Mouse (Mus musculus) limb, embryonic 12.5 days (tissue): ENCODE measurements around the gene Phactr1. TPM values are rescaled to one million over a fixed set of nuclear protein-coding genes. Genes with fewer than 3 reads are reported as not detected.

Experiments used
- ATAC-seq: fragments of 200-750 bp; cut with Nextera tagmentation; 2 replicates; pipeline ENCODE4 v1.8.0; 2017; ENCODE audit warnings: low read depth, moderate TSS enrichment; ENCODE audit not compliant: insufficient number of reproducible peaks, insufficient read depth, low FRiP score, low TSS enrichment
- H3K27ac ChIP-seq: fragments of 300-500 bp; sonication (generic); 2 replicates; pipeline ENCODE4 v1.5.1; 2016; ENCODE audit warnings: mild to moderate bottlenecking, moderate library complexity
- H3K27me3 ChIP-seq: fragments of 300-500 bp; sonication (generic); 2 replicates; pipeline ENCODE4 v1.6.1; 2016; ENCODE audit warnings: mild to moderate bottlenecking, moderate library complexity
- H3K36me3 ChIP-seq: fragments of 300-500 bp; sonication (generic); 2 replicates; pipeline ENCODE4 v1.6.1; 2016; ENCODE audit warnings: mild to moderate bottlenecking, moderate library complexity
- H3K4me1 ChIP-seq: fragments of 300-500 bp; sonication (generic); replicated peaks from 2 replicates; pipeline ENCODE4 v1.6.1; 2016
- H3K4me2 ChIP-seq: fragments of 300-500 bp; sonication (generic); 2 replicates; pipeline ENCODE4 v1.6.1; 2016; ENCODE audit warnings: mild to moderate bottlenecking, moderate library complexity
- H3K4me3 ChIP-seq: fragments of 300-500 bp; sonication (generic); replicated peaks from 2 replicates; pipeline ENCODE4 v1.5.1; 2016; ENCODE audit warnings: mild to moderate bottlenecking
- H3K9ac ChIP-seq: fragments of 300-500 bp; sonication (generic); replicated peaks from 2 replicates; pipeline ENCODE4 v1.6.1; 2016; ENCODE audit warnings: mild to moderate bottlenecking, moderate library complexity
- H3K9me3 ChIP-seq: fragments of 300-500 bp; sonication (generic); 2 replicates; pipeline ENCODE4 v1.6.1; 2016; ENCODE audit warnings: mild to moderate bottlenecking, moderate library complexity
- WGBS: fragments of 180-500 bp; shearing (Covaris S2); methylation state at CpG from one replicate; pipeline ENCODE4 v1.1.7; 2016; 5-methylcytosine and 5-hydroxymethylcytosine counted together
- polyA plus RNA-seq: library from polyadenylated mRNA; unstranded; fragments of >200 nt; fragmentation: Nextera tagmentation; extraction: Ambion mirVana; gene quantifications from 2 replicates; pipeline ENCODE4 v1.2.1, GENCODE M21; 2016

The Phactr1 gene
- polyA plus RNA-seq, 1 experiment from 2014 or later = 6.8 TPM

- Histone ChIP-seq H3K36me3 (no peaks in the 10 kb centered on the region), H3K9me3 (no peaks in the 10 kb centered on the region), H3K27me3 (peaks cover 36% of the 10 kb centered on the region), H3K4me3 (no peak overlapping the region), H3K9ac (no peak overlapping the region), H3K27ac (no peak overlapping the region), H3K4me1 (peaks cover 6% of the 10 kb centered on the region), H3K4me2 (no peak overlapping the region)
- 53% methylated on average over 2 of the region's 2 CpGs for WGBS
- no peak for ATAC-seq
Measured at GRCm38 (mm10) chr13:42711510-42711909, 31.1 kb downstream of the Phactr1 start.

GRCm38 (mm10) chr13:42719401-42719800 lies 39.0 kb downstream of the Phactr1 start:
- H3K4me1 ChIP-seq = peaks cover 3% of the 10 kb centered on the region; the same call in 1 of the 2 replicates
- H3K9me3 ChIP-seq = no peaks in the 10 kb centered on the region
- ATAC-seq = no peak
- H3K27me3 ChIP-seq = no peaks in the 10 kb centered on the region
- H3K27ac ChIP-seq = no peak overlapping the region
- WGBS = 16% methylated on average over 9 of the region's 9 CpGs
- no peak overlapping the region for H3K4me3 ChIP-seq
- no peak overlapping the region for H3K4me2 ChIP-seq
- H3K9ac ChIP-seq = no peak overlapping the region
- no peaks in the 10 kb centered on the region for H3K36me3 ChIP-seq

DNA sequence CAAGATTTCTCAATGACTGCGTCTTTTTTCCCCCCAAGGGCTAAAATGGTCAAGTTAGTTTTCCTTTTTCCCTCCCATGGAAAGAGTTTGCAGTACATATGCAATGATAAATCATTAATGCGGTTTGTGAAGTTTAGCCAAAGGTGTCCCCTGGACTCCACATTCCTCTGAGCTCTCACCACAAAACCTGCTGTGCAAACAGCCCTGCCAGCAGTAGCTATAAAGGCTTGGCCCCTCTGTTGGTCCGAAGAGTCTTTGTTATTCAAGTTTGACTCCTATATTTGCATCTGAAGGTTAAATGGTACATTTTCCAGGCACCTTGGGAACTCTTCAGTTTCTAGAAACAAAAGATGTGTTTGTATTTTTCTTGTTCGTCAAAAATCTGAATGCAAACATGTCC lies 39.7 kb downstream of the Phactr1 start:
- H3K9me3 ChIP-seq = no peaks in the 10 kb centered on the region
- H3K36me3 ChIP-seq = no peaks in the 10 kb centered on the region
- WGBS = 39% methylated on average over 4 of the region's 4 CpGs
- no peak overlapping the region for H3K4me3 ChIP-seq
- no peaks in the 10 kb centered on the region for H3K27me3 ChIP-seq
- no peak overlapping the region for H3K4me2 ChIP-seq
- no peak overlapping the region for H3K27ac ChIP-seq
- H3K9ac ChIP-seq = no peak overlapping the region
- ATAC-seq = no peak
- peaks cover 3% of the 10 kb centered on the region; the same call in 1 of the 2 replicates for H3K4me1 ChIP-seq

- H3K27me3 ChIP-seq = no peaks in the 10 kb centered on the region
- H3K4me3 ChIP-seq = no peak overlapping the region
- no peak overlapping the region for H3K9ac ChIP-seq
- no peak for ATAC-seq
- peaks cover 3% of the 10 kb centered on the region; the same call in 1 of the 2 replicates for H3K4me1 ChIP-seq
- WGBS = 14% methylated on average over 1 of the region's 1 CpGs
- no peaks in the 10 kb centered on the region for H3K36me3 ChIP-seq
- no peak overlapping the region for H3K4me2 ChIP-seq
- H3K9me3 ChIP-seq = no peaks in the 10 kb centered on the region
- no peak overlapping the region for H3K27ac ChIP-seq
Measured at GRCm38 (mm10) chr13:42720648-42721047, 40.2 kb downstream of the Phactr1 start.

DNA sequence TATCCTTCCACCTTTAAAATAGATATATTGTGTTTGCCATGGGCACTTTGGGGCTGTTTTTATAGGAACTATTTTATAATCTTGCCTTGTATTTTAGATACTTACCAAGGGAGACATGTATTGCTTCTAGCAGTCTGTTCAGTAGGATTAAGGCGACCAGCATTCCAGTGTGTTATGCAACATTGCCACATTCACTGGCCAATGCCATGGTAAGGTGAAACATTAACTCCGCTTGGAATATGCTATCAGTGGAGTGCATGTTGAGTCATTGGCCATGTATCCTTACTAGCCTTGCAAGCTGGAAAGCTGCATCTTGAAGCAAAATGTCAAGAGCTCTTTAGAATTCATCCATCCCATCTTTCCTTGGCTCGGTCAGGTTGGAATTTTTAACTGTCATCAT lies 43.6 kb downstream of the Phactr1 start:
- Histone ChIP-seq H3K36me3 (no peaks in the 10 kb centered on the region), H3K27ac (no peak overlapping the region), H3K27me3 (no peaks in the 10 kb centered on the region), H3K9me3 (no peaks in the 10 kb centered on the region), H3K9ac (no peak overlapping the region), H3K4me1 (peaks cover 3% of the 10 kb centered on the region; the same call in 1 of the 2 replicates), H3K4me3 (no peak overlapping the region), H3K4me2 (no peak overlapping the region)
- 91% methylated on average over 3 of the region's 3 CpGs for WGBS
- no peak for ATAC-seq

GRCm38 (mm10) chr13:42725709-42726231 lies 45.3 kb downstream of the Phactr1 start:
- ATAC-seq = no peak
- Histone ChIP-seq H3K4me2 (no peak overlapping the region), H3K27ac (no peak overlapping the region), H3K4me1 (no peaks in the 10 kb centered on the region), H3K9me3 (no peaks in the 10 kb centered on the region), H3K36me3 (no peaks in the 10 kb centered on the region), H3K9ac (no peak overlapping the region), H3K4me3 (no peak overlapping the region), H3K27me3 (no peaks in the 10 kb centered on the region)
- 65% methylated on average over 7 of the region's 7 CpGs for WGBS

DNA sequence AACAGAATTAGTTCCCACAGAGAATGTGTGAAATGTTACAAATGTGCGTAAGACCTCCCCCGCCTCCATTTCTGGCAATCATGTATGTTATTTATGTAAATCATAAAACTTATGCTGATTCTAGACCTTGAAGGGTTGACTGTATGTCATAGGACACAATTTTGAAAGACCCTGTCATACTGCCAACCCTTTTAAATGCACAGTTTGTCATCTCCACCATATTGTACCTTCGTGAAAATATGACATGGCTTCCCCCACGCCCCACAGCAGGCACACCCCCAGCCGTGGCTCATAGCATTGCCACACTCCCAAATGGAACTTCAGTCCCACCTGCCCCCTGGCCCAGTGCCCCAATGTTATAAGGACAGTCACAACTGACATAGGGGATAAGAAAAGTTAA lies 57.1 kb downstream of the Phactr1 start:
- no peaks in the 10 kb centered on the region for H3K27me3 ChIP-seq
- no peak overlapping the region for H3K27ac ChIP-seq
- WGBS = 90% methylated on average over 5 of the region's 5 CpGs
- no peaks in the 10 kb centered on the region for H3K9me3 ChIP-seq
- H3K4me2 ChIP-seq = no peak overlapping the region
- no peaks in the 10 kb centered on the region for H3K36me3 ChIP-seq
- no peak overlapping the region for H3K9ac ChIP-seq
- no peak overlapping the region for H3K4me3 ChIP-seq
- ATAC-seq = no peak
- no peaks in the 10 kb centered on the region for H3K4me1 ChIP-seq

DNA sequence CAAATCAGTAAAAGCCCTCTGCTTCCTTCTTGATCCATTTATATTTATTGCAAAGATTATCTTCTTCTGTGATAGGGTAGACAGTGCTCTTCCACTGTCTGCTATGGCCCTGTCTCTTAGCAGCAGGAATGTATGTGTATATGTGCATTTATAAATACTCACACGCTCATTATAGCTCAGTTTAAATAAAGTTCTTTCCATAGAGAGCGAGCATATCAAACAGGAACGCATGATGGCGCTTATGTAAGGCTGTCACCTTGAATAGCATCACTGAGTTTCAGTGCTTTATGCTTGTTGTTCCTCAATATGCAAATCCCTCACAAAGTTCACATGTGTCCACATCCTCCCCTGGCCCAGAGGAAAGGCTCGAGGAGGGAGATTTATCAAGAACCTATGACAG lies 57.7 kb downstream of the Phactr1 start:
- WGBS = 87% methylated on average over 5 of the region's 5 CpGs
- Histone ChIP-seq H3K27me3 (no peaks in the 10 kb centered on the region), H3K4me3 (no peak overlapping the region), H3K9me3 (no peaks in the 10 kb centered on the region), H3K4me1 (no peaks in the 10 kb centered on the region), H3K27ac (no peak overlapping the region), H3K4me2 (no peak overlapping the region), H3K36me3 (no peaks in the 10 kb centered on the region), H3K9ac (no peak overlapping the region)
- ATAC-seq = no peak

- Histone ChIP-seq H3K36me3 (no peaks in the 10 kb centered on the region), H3K9ac (no peak overlapping the region), H3K27ac (no peak overlapping the region), H3K27me3 (no peaks in the 10 kb centered on the region), H3K4me1 (no peaks in the 10 kb centered on the region), H3K9me3 (no peaks in the 10 kb centered on the region), H3K4me3 (no peak overlapping the region), H3K4me2 (no peak overlapping the region)
- no peak for ATAC-seq
Measured at GRCm38 (mm10) chr13:42742226-42742625, 61.8 kb downstream of the Phactr1 start.

DNA sequence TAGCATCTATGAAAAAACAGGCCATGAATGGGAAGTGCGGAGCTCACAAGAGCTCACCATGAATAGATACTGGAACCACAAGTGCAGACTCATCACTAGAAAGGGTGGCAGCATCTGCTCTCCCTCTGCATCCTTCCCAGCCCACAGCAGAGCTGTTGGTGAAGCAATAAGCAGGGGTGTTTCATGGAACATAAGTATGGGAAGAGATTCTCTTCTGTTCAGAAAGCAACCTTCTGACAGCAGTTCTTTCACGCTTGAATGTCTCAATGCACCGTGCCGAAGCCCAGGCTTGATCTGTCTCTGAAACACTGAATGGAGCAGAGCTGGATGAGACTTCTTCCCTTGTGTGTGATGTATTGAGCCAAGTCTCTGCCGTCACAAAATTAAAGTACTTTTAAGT lies 64.0 kb downstream of the Phactr1 start:
- H3K27me3 ChIP-seq = no peaks in the 10 kb centered on the region
- no peaks in the 10 kb centered on the region for H3K4me1 ChIP-seq
- H3K36me3 ChIP-seq = no peaks in the 10 kb centered on the region
- 83% methylated on average over 5 of the region's 5 CpGs for WGBS
- no peak overlapping the region for H3K4me2 ChIP-seq
- H3K9ac ChIP-seq = no peak overlapping the region
- ATAC-seq = no peak
- no peak overlapping the region for H3K27ac ChIP-seq
- H3K4me3 ChIP-seq = no peak overlapping the region
- no peaks in the 10 kb centered on the region for H3K9me3 ChIP-seq

DNA sequence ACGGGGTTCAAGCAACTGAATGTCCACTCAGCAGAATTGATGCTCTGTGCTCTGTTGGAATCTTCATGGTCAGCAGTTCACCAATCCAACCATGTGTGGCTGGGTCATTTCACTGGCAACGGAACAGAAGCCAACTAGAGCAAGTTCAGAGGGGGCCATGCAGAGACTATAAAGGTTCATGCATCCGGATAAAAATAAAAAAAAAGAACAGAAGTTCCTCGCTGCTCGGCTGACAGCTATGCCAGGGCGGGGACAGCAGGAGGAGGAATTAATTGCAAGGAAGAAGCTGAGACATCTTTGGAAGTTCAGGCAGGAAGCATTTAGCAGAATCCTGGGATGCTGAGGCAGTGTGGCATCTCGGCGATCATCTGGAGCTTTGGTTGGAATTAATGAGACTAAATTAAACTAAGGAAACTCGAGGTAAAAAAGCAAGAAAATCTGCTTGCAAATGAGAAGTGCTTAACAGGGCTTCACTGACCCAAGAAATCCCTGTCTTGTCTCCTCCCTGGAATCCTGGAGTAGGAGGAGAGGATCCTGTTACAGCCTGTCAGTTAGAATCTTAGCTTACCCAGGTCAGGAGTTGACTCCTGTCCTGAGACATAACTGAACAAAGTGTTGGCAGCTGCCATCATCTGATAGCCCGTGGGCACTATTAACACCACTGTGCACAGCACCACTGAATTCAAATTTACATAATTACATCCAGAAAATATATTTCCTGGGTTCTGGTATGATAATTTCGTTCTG lies 77.4 kb downstream of the Phactr1 start:
- H3K27ac ChIP-seq = no peak overlapping the region
- H3K4me2 ChIP-seq = no peak overlapping the region
- peaks cover 18% of the 10 kb centered on the region for H3K4me1 ChIP-seq
- H3K9me3 ChIP-seq = no peaks in the 10 kb centered on the region
- WGBS = 36% methylated on average over 11 of the region's 11 CpGs
- H3K9ac ChIP-seq = no peak overlapping the region
- 0 out of 2 replicates have a peak, but pooled peaks cover 5% of the 10 kb centered on the region for H3K27me3 ChIP-seq
- no peak for ATAC-seq
- H3K36me3 ChIP-seq = no peaks in the 10 kb centered on the region
- H3K4me3 ChIP-seq = no peak overlapping the region

- H3K4me1 ChIP-seq = peaks cover 18% of the 10 kb centered on the region
- H3K36me3 ChIP-seq = no peaks in the 10 kb centered on the region
- H3K27me3 ChIP-seq = 0 out of 2 replicates have a peak, but pooled peaks cover 5% of the 10 kb centered on the region
- 0 out of 2 replicates have a peak, but pooled peaks cover 5% of the 10 kb centered on the region for H3K9me3 ChIP-seq
- no peak for ATAC-seq
- H3K27ac ChIP-seq = no peak overlapping the region
- no peak overlapping the region for H3K9ac ChIP-seq
- 82% methylated on average over 5 of the region's 5 CpGs for WGBS
- no peak overlapping the region for H3K4me2 ChIP-seq
- H3K4me3 ChIP-seq = no peak overlapping the region
Measured at GRCm38 (mm10) chr13:42759170-42759569, 78.7 kb downstream of the Phactr1 start.
